Mouse (Mus musculus) MEL (cell line): ENCODE measurements around the gene Acin1. TPM values are rescaled to one million over a fixed set of nuclear protein-coding genes. Genes with fewer than 3 reads are reported as not detected.

Experiments
- DNase-seq: peaks from one replicate; pipeline ENCODE4 v3.0.0; 2011; ENCODE audit warnings: low read depth, low spot score
- H3K27ac ChIP-seq: 2 replicates; pipeline ENCODE4 v1.5.1; 2012; ENCODE audit warnings: low read depth, mild to moderate bottlenecking, control low read depth, low read length, moderate library complexity; ENCODE audit not compliant: control insufficient read depth
- H3K27me3 ChIP-seq, 2 experiments: fragments of 150-350 bp in 1 of 2; sonication (generic) in 1 of 2; 2 replicates each; pipeline ENCODE4 v1.6.1; 2012; ENCODE audit warnings: low read length in 2 of 2, mild to moderate bottlenecking in 2 of 2, improper control_type of control experiment in 1 of 2, moderate library complexity in 1 of 2; ENCODE audit not compliant: insufficient read depth in 2 of 2, control insufficient read depth in 1 of 2
- H3K36me3 ChIP-seq, 2 experiments: 2 replicates each; pipeline ENCODE4 v1.6.1; 2012 to 2014; ENCODE audit warnings: low read length in 2 of 2, improper control_type of control experiment in 1 of 2, inconsistent platforms in 1 of 2, mild to moderate bottlenecking in 1 of 2; ENCODE audit not compliant: insufficient read depth in 2 of 2, control insufficient read depth in 1 of 2
- H3K4me1 ChIP-seq, 2 experiments: fragments of 150-350 bp in 1 of 2; sonication (generic) in 1 of 2; 2 replicates each; pipeline ENCODE4 v1.6.1; 2012; ENCODE audit warnings: low read length in 2 of 2, improper control_type of control experiment in 1 of 2, mild to moderate bottlenecking in 1 of 2; ENCODE audit not compliant: insufficient read depth in 2 of 2, control insufficient read depth in 1 of 2
- H3K4me3 ChIP-seq, 2 experiments: fragments of 150-350 bp in 1 of 2; sonication (generic) in 1 of 2; 2 replicates each; pipeline ENCODE4 v1.5.1; 2012; ENCODE audit warnings: low read depth in 2 of 2, low read length in 2 of 2, mild to moderate bottlenecking in 2 of 2, moderate library complexity in 2 of 2, control low read depth in 1 of 2, improper control_type of control experiment in 1 of 2; ENCODE audit not compliant: control insufficient read depth in 1 of 2, insufficient read depth in 1 of 2
- H3K79me2 ChIP-seq: 2 replicates; pipeline ENCODE4 v1.6.1; 2012; ENCODE audit warnings: mild to moderate bottlenecking, low read length, moderate library complexity; ENCODE audit not compliant: control insufficient read depth, poor library complexity, insufficient read depth
- H3K9ac ChIP-seq: 2 replicates; pipeline ENCODE4 v1.6.1; 2012; ENCODE audit warnings: low read depth, mild to moderate bottlenecking, control low read depth, low read length, moderate library complexity; ENCODE audit not compliant: control insufficient read depth, poor library complexity, severe bottlenecking
- H3K9me3 ChIP-seq: fragments of 150-350 bp; sonication (generic); replicated peaks from 2 replicates; pipeline ENCODE4 v1.6.1; 2012; ENCODE audit warnings: mild to moderate bottlenecking, low read length, improper control_type of control experiment, moderate library complexity; ENCODE audit not compliant: insufficient read depth
- BHLHE40 ChIP-seq: IDR thresholded peaks from 2 replicates; pipeline ENCODE4 v1.6.1; 2012; ENCODE audit warnings: low read depth, mild to moderate bottlenecking, inconsistent platforms, low read length, improper control_type of control experiment, borderline replicate concordance
- CHD1 ChIP-seq: IDR thresholded peaks from 2 replicates; pipeline ENCODE4 v1.6.1; 2012; ENCODE audit warnings: low read depth, mild to moderate bottlenecking, inconsistent platforms, low read length, improper control_type of control experiment
- CHD2 ChIP-seq: IDR thresholded peaks from 2 replicates; pipeline ENCODE4 v1.6.1; 2011; ENCODE audit warnings: low read length, improper control_type of control experiment
- E2F4 ChIP-seq: IDR thresholded peaks from 2 replicates; pipeline ENCODE4 v1.6.1; 2011; ENCODE audit warnings: low read depth, low read length, improper control_type of control experiment, borderline replicate concordance
- ELF1 ChIP-seq: IDR thresholded peaks from 2 replicates; pipeline ENCODE4 v1.6.1; 2014; ENCODE audit warnings: low read depth, mild to moderate bottlenecking, inconsistent platforms, low read length, improper control_type of control experiment, moderate library complexity
- ETS1 ChIP-seq: IDR thresholded peaks from 2 replicates; pipeline ENCODE4 v1.6.1; 2012; ENCODE audit warnings: low read depth, mild to moderate bottlenecking, inconsistent platforms, low read length, improper control_type of control experiment, moderate library complexity
- GABPA ChIP-seq: IDR thresholded peaks from 2 replicates; pipeline ENCODE4 v1.6.1; 2012; ENCODE audit warnings: low read depth, mild to moderate bottlenecking, inconsistent platforms, low read length, improper control_type of control experiment, moderate library complexity
- GATA1 ChIP-seq: IDR thresholded peaks from 2 replicates; pipeline ENCODE4 v1.6.1; 2011; ENCODE audit warnings: low read depth, low read length, improper control_type of control experiment
- JUND ChIP-seq: IDR thresholded peaks from 2 replicates; pipeline ENCODE4 v1.6.1; 2011; ENCODE audit warnings: low read depth, mild to moderate bottlenecking, improper control_type of control experiment, low read length
- KAT2A ChIP-seq: conservative IDR thresholded peaks from 2 replicates; pipeline ENCODE4 v1.6.1; 2012; ENCODE audit warnings: low read depth, low read length, improper control_type of control experiment, inconsistent platforms
- MAFK ChIP-seq: IDR thresholded peaks from 2 replicates; pipeline ENCODE4 v1.6.1; 2011; ENCODE audit warnings: low read depth, mild to moderate bottlenecking, low read length, improper control_type of control experiment, borderline replicate concordance
- MAX ChIP-seq: IDR thresholded peaks from 2 replicates; pipeline ENCODE4 v1.6.1; 2011; ENCODE audit warnings: low read length, improper control_type of control experiment
- MAZ ChIP-seq: IDR thresholded peaks from 2 replicates; pipeline ENCODE4 v1.6.1; 2012; ENCODE audit warnings: low read depth, mild to moderate bottlenecking, inconsistent platforms, low read length, improper control_type of control experiment
- MYB ChIP-seq: IDR thresholded peaks from 2 replicates; pipeline ENCODE4 v1.6.1; 2011; ENCODE audit warnings: mild to moderate bottlenecking, low read depth, low read length, improper control_type of control experiment
- MYC ChIP-seq: IDR thresholded peaks from 2 replicates; pipeline ENCODE4 v1.6.1; 2011; ENCODE audit warnings: low read depth, mild to moderate bottlenecking, low read length, improper control_type of control experiment, moderate library complexity
- NELFE ChIP-seq: IDR thresholded peaks from 2 replicates; pipeline ENCODE4 v1.6.1; 2011; ENCODE audit warnings: low read depth, low read length, improper control_type of control experiment
- NRF1 ChIP-seq: IDR thresholded peaks from 2 replicates; pipeline ENCODE4 v1.6.1; 2014; ENCODE audit warnings: low read depth, mild to moderate bottlenecking, inconsistent platforms, low read length, improper control_type of control experiment, moderate library complexity; ENCODE audit not compliant: poor library complexity, insufficient read depth, severe bottlenecking
- POLR2A ChIP-seq, 2 experiments: IDR thresholded peaks; 2 replicates each; pipeline ENCODE4 v1.6.1; 2011 to 2012; ENCODE audit warnings: low read length in 2 of 2, mild to moderate bottlenecking in 2 of 2, control low read depth in 1 of 2, improper control_type of control experiment in 1 of 2, low read depth in 1 of 2, moderate library complexity in 1 of 2; ENCODE audit not compliant: control insufficient read depth in 1 of 2, insufficient read depth in 1 of 2, poor library complexity in 1 of 2
- POLR2AphosphoS5 ChIP-seq: IDR thresholded peaks from 2 replicates; pipeline ENCODE4 v1.6.1; 2012; ENCODE audit warnings: low read depth, borderline replicate concordance, mild to moderate bottlenecking, inconsistent platforms, low read length, moderate library complexity, mixed read lengths
- RAD21 ChIP-seq: IDR thresholded peaks from 2 replicates; pipeline ENCODE4 v1.6.1; 2011; ENCODE audit warnings: mild to moderate bottlenecking, low read depth, low read length, improper control_type of control experiment
- RCOR1 ChIP-seq: IDR thresholded peaks from 2 replicates; pipeline ENCODE4 v1.6.1; 2012; ENCODE audit warnings: low read depth, mild to moderate bottlenecking, inconsistent platforms, low read length, improper control_type of control experiment
- SMC3 ChIP-seq: IDR thresholded peaks from 2 replicates; pipeline ENCODE4 v1.6.1; 2011; ENCODE audit warnings: low read depth, low read length, improper control_type of control experiment
- TAL1 ChIP-seq: IDR thresholded peaks from 2 replicates; pipeline ENCODE4 v1.6.1; 2012; ENCODE audit warnings: mild to moderate bottlenecking, inconsistent platforms, low read length, moderate library complexity, mixed read lengths
- TCF12 ChIP-seq: IDR thresholded peaks from 2 replicates; pipeline ENCODE4 v1.6.1; 2014; ENCODE audit warnings: low read depth, mild to moderate bottlenecking, inconsistent platforms, low read length, improper control_type of control experiment, moderate library complexity
- USF1 ChIP-seq: IDR thresholded peaks from 2 replicates; pipeline ENCODE4 v1.6.1; 2014; ENCODE audit warnings: low read depth, mild to moderate bottlenecking, inconsistent platforms, low read length, improper control_type of control experiment, moderate library complexity
- ZNF384 ChIP-seq: IDR thresholded peaks from 2 replicates; pipeline ENCODE4 v1.6.1; 2012; ENCODE audit warnings: low read depth, mild to moderate bottlenecking, inconsistent platforms, low read length, improper control_type of control experiment
- polyA plus RNA-seq, 2 experiments: library from polyadenylated mRNA; stranded (reverse) in 1 of 2; unstranded in 1 of 2; fragments of >175 nt in 1 of 2; fragments of >200 nt in 1 of 2; gene quantifications; 2 replicates each; pipeline versions ENCODE4 v1.2.1 to v1.2.4; 2012; ENCODE audit warnings: low replicate concordance in 2 of 2, low read depth in 1 of 2; ENCODE audit not compliant: insufficient read length in 2 of 2, insufficient read depth in 1 of 2, missing spikeins in 1 of 2
- total RNA-seq: library from RNA; depleted of rRNA; stranded (reverse); fragments of 300-350 nt; gene quantifications from 2 replicates; pipeline ENCODE4 v1.2.3, GENCODE M21; 2012

The Acin1 gene
- total and polyA plus RNA-seq, 3 experiments = 103 to 248 (median 115) TPM

- no peak for TF ChIP-seq POLR2A (IDR thresholded peaks at IDR 0.05; ENCODE audit: control insufficient read depth in 1 of 2, insufficient read depth in 1 of 2, low read depth in 1 of 2, low read length in 2 of 2, poor library complexity in 1 of 2)
- no peak for TF ChIP-seq POLR2AphosphoS5
- peak; percentile 35; the same call in 1 of the 2 replicates for TF ChIP-seq BHLHE40
- TF ChIP-seq KAT2A = no peak
- TF ChIP-seq RAD21 = no peak
- TF ChIP-seq JUND = no peak
- TF ChIP-seq CHD2 = no peak
- TF ChIP-seq MAFK = no peak
- no peak for TF ChIP-seq MAX
- TF ChIP-seq GATA1 = peak; percentile 44; the same call in 1 of the 2 replicates
- TF ChIP-seq CHD1 = no peak
Observed at GRCm38 (mm10) chr14:54623334-54623733, 63.4 kb downstream of the Acin1 start (continued).

- H3K4me1 ChIP-seq = peaks cover 2 to 13% of the 10 kb centered on the region in 2 experiments; a peak in 3 of 4 replicates
- H3K9ac ChIP-seq = no peak within 1 kb of the TSS
- H3K27ac ChIP-seq = no peak within 1 kb of the TSS
- H3K9me3 ChIP-seq = no peaks in the 10 kb centered on the region
- TF ChIP-seq SMC3 (no peak), TAL1 (no peak), NRF1 (no peak), MYB (no peak), E2F4 (no peak), GATA1 (no peak), TCF12 (no peak), MAZ (no peak), MYC (no peak), USF1 (no peak), ELF1 (no peak), RCOR1 (no peak), ETS1 (no peak), MAX (no peak), GABPA (no peak), NELFE (no peak), CHD1 (no peak), ZNF384 (no peak), KAT2A (no peak)
- H3K79me2 ChIP-seq = peaks cover 14% of the 10 kb centered on the region
- H3K36me3 ChIP-seq = peaks cover 0 to 9% of the 10 kb centered on the region in 2 experiments; a peak in 2 of 4 replicates
- DNase-seq = no peak
- H3K4me3 ChIP-seq = no peak within 1 kb of the TSS
- H3K27me3 ChIP-seq = no peaks in the 10 kb centered on the region
Observed at GRCm38 (mm10) chr14:54621133-54621532, 65.6 kb downstream of the Acin1 start, which contains the start of gene Psmb11. Psmb11 (plus strand) TSS chr14:54621433.
